Mouse (Mus musculus) midbrain, embryonic 11.5 days (tissue): Measurements from ENCODE around the gene Kcne2. TPM values are rescaled to one million over a fixed set of nuclear protein-coding genes. Genes with fewer than 3 reads are reported as not detected.

Experiments used
- ATAC-seq: fragments of 200-750 bp; cut with Nextera tagmentation; 2 replicates; pipeline ENCODE4 v1.8.0; 2017; ENCODE audit warnings: moderate TSS enrichment, moderate library complexity; ENCODE audit not compliant: low FRiP score
- DNase-seq: peaks from one replicate; pipeline ENCODE4 v3.0.0; 2015; ENCODE audit warnings: low spot score; ENCODE audit errors: missing footprints
- H3K27ac ChIP-seq: fragments of 300-500 bp; sonication (generic); 2 replicates; pipeline ENCODE4 v1.5.1; 2014; ENCODE audit warnings: low read depth, low read length
- H3K27me3 ChIP-seq: fragments of 300-500 bp; sonication (generic); 2 replicates; pipeline ENCODE4 v1.6.1; 2014; ENCODE audit warnings: mild to moderate bottlenecking, low read length, moderate library complexity, mixed read lengths; ENCODE audit not compliant: control insufficient read depth, insufficient read depth
- H3K36me3 ChIP-seq: fragments of 300-500 bp; sonication (generic); 2 replicates; pipeline ENCODE4 v1.6.1; 2014; ENCODE audit warnings: mild to moderate bottlenecking, low read length, moderate library complexity, mixed read lengths; ENCODE audit not compliant: control insufficient read depth, insufficient read depth
- H3K4me1 ChIP-seq: fragments of 300-500 bp; sonication (generic); 2 replicates; pipeline ENCODE4 v1.6.1; 2014; ENCODE audit warnings: low read length; ENCODE audit not compliant: control insufficient read depth, insufficient read depth
- H3K4me2 ChIP-seq: fragments of 300-500 bp; sonication (generic); 2 replicates; pipeline ENCODE4 v1.6.1; 2014; ENCODE audit warnings: mild to moderate bottlenecking, moderate library complexity
- H3K4me3 ChIP-seq: fragments of 300-500 bp; sonication (generic); 2 replicates; pipeline ENCODE4 v1.5.1; 2014; ENCODE audit warnings: low read depth, low read length
- H3K9ac ChIP-seq: fragments of 300-500 bp; sonication (generic); 2 replicates; pipeline ENCODE4 v1.6.1; 2014; ENCODE audit warnings: low read length
- H3K9me3 ChIP-seq: fragments of 300-500 bp; sonication (generic); 2 replicates; pipeline ENCODE4 v1.6.1; 2016; ENCODE audit warnings: low read length; ENCODE audit not compliant: control insufficient read depth
- WGBS: fragments of 180-500 bp; shearing (Covaris S2); extraction: QIAGEN DNeasy Blood & Tissue Kit; methylation state at CpG from one replicate; pipeline ENCODE4 v1.1.7; 2014; 5-methylcytosine and 5-hydroxymethylcytosine counted together
- polyA plus RNA-seq: library from polyadenylated mRNA; unstranded; fragments of >200 nt; fragmentation: Nextera tagmentation; extraction: Ambion mirVana; gene quantifications from 2 replicates; pipeline ENCODE4 v1.2.1, GENCODE M21; 2014

Gene Kcne2
- polyA plus RNA-seq = 0.12 and 0.14 TPM in 2 replicates

DNA sequence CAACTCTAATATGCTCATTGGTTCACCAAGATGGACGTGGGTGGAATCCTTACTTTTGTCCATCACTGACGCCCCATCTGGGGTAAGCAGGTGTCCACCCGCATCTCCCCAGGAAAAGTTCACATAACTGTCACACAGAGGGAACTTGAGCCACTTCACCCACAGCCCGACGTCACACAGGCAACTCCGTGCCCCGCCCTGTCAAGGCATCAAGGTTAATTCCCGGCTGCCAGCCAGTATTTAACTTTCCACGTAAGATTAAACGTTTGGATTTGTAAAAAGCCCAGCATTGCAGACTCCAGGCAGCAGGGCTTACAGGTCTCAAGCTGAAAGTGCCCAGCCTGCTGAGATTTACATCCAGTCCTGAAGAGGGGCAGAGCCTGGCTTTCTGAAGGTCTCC lies at the start of gene Kcne2:
TSS of gene Kcne2 (plus strand) at position 289 of the 400 bp plus-strand sequence.
- no peak within 1 kb of the TSS for H3K9ac ChIP-seq
- no peaks in the 10 kb centered on the region for H3K9me3 ChIP-seq
- no peak within 1 kb of the TSS for H3K4me2 ChIP-seq
- ATAC-seq (no peak), DNase-seq (no peak)
- 77% methylated on average over 10 of the region's 10 CpGs for WGBS
- no peaks in the 10 kb centered on the region for H3K36me3 ChIP-seq
- H3K4me3 ChIP-seq = no peak within 1 kb of the TSS
- no peak within 1 kb of the TSS for H3K27ac ChIP-seq
- no peaks in the 10 kb centered on the region for H3K27me3 ChIP-seq
- H3K4me1 ChIP-seq = peaks cover 9% of the 10 kb centered on the region

DNA sequence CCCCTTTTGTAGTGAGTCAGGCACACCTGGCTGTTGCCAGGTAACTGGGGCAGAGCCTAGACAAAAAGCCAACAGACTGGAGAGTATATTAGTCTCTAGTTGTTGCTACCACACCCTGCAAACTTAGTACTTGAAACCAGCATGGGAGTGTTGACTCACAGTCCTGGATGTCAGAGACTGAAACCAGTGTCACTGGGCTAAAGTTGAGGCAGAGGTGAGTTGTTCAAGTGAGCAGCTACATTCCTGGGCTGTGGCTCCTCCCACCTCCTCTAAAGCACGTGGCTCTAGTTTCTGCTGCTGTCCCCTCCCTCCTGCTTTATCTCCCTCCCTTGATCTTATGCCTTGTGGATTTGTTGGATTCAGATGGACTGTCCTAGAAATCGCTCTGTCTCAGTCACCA lies 46.3 kb upstream of the Kcne2 start:
- no peaks in the 10 kb centered on the region for H3K9me3 ChIP-seq
- WGBS = 42% methylated on average over 2 of the region's 2 CpGs
- H3K27me3 ChIP-seq = no peaks in the 10 kb centered on the region
- no peaks in the 10 kb centered on the region for H3K36me3 ChIP-seq
- DNase-seq (no peak), ATAC-seq (no peak)
- no peak overlapping the region for H3K4me3 ChIP-seq
- H3K4me2 ChIP-seq = no peak overlapping the region
- H3K27ac ChIP-seq = no peak overlapping the region
- no peak overlapping the region for H3K9ac ChIP-seq
- H3K4me1 ChIP-seq = 0 out of 2 replicates have a peak, but pooled peaks cover 2% of the 10 kb centered on the region

DNA sequence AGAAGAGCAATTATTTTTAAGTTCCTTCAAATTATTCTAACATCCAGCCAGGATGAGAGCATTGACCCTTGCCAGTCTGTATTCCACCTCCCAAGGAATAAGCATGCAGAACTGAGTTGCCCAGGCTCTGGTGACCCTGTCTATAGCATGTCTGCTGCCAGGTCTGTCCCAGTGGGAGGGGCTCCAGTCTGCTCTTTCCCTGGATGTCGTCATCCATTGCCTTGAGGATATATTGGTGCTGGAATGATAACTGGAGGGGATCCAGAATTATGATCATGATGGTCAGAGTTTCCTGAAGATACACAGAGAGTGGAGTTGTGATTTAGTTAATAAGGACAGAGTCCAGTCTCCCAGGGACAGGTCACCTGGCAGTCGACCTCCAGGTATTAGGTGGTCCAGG lies 45.2 kb upstream of the Kcne2 start:
- DNase-seq = no peak
- H3K4me3 ChIP-seq = no peak overlapping the region
- no peak for ATAC-seq
- H3K9ac ChIP-seq = no peak overlapping the region
- 79% methylated on average over 2 of the region's 2 CpGs for WGBS
- no peak overlapping the region for H3K27ac ChIP-seq
- H3K4me1 ChIP-seq = 0 out of 2 replicates have a peak, but pooled peaks cover 2% of the 10 kb centered on the region
- no peaks in the 10 kb centered on the region for H3K27me3 ChIP-seq
- no peaks in the 10 kb centered on the region for H3K9me3 ChIP-seq
- H3K4me2 ChIP-seq = no peak overlapping the region
- H3K36me3 ChIP-seq = no peaks in the 10 kb centered on the region

DNA sequence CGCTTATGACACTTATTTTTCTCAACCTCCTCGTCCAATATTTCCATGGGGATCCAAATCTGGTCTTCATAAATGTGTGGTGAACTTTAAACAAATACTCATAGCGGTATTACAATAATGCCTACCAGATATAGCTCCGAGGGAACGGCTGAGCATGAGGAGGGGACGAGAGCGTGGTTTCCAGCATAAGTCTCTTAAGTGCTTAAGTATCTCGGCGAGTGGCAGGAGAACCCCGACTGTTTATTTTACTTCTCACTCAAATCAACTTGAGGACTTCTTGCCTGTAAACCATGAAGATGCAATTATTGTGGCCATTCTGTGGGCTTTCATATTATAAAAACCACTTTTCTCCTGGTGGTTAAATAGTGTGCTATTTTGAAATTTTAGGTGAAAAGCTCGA lies 44.5 kb upstream of the Kcne2 start:
- Histone ChIP-seq H3K4me2 (no peak overlapping the region), H3K9me3 (no peaks in the 10 kb centered on the region), H3K4me1 (0 out of 2 replicates have a peak, but pooled peaks cover 2% of the 10 kb centered on the region), H3K27me3 (no peaks in the 10 kb centered on the region), H3K4me3 (no peak overlapping the region), H3K27ac (no peak overlapping the region), H3K36me3 (no peaks in the 10 kb centered on the region), H3K9ac (no peak overlapping the region)
- no peak for ATAC-seq
- WGBS = 79% methylated on average over 11 of the region's 11 CpGs
- no peak for DNase-seq

DNA sequence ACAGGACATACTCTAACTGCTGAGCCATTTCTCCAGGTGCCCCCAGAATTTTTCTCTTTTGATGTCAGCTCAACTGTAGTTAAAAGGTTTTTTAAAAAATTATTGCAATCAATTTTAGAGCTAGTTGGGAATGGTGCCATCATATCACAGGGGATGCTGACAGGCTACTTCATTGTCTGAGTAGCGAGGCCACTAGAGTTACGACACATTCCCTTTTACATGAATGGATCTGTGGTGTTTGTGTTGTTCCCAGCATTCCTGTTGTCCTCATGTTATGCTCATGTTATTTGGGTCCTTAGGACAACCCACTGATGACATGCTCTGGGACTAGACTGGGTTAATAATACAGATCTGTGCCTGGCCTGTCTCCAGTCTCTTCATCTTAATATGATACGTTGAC lies 42.5 kb upstream of the Kcne2 start:
- no peaks in the 10 kb centered on the region for H3K9me3 ChIP-seq
- H3K9ac ChIP-seq = no peak overlapping the region
- no peak overlapping the region for H3K4me2 ChIP-seq
- no peak overlapping the region for H3K4me3 ChIP-seq
- no peak overlapping the region for H3K27ac ChIP-seq
- ATAC-seq (no peak), DNase-seq (no peak)
- no peaks in the 10 kb centered on the region for H3K27me3 ChIP-seq
- no peaks in the 10 kb centered on the region for H3K36me3 ChIP-seq
- WGBS = 85% methylated on average over 3 of the region's 3 CpGs
- H3K4me1 ChIP-seq = no peaks in the 10 kb centered on the region

DNA sequence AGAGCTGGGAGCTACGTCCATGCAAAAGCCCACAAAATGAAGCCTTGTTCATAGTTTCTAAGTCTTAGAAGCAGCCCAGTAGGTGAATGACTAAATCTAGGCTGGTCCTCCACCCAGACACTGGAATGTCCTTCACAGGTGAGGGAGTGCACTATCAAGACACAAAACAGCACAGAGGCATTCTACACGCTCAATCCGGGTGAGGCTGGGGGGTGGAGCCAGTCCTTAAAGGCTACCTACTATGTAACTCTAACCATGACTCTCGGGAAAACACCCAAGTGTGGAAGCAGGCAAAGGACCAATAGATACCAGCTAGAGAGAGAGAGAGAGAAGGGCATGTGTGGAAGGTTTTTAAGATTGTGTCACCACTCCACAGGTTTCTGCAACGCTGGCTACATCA lies 41.7 kb upstream of the Kcne2 start:
- WGBS = 91% methylated on average over 5 of the region's 5 CpGs

DNA sequence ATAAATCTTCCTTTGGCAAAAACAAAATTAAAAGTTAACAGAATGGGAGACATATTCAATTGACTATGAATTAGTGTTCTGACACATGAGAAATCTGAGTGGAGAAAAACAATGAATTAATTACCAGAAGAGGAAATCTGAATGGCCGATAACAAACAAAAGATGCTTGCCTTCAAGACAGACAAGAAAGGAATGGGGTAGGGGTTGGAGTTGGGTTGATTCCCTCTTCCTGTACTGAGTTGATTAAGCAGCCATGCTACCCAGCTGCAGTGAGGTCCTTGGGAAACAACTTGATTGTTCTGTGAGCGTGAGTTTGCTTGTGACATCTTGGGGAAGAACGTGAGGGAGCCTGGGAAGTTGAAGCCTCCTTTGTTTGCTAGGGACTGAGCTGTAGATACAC lies 37.9 kb upstream of the Kcne2 start:
- Histone ChIP-seq H3K27me3 (no peaks in the 10 kb centered on the region), H3K4me1 (no peaks in the 10 kb centered on the region), H3K36me3 (no peaks in the 10 kb centered on the region), H3K27ac (no peak overlapping the region), H3K4me2 (no peak overlapping the region), H3K9me3 (no peaks in the 10 kb centered on the region), H3K9ac (no peak overlapping the region), H3K4me3 (no peak overlapping the region)
- ATAC-seq (no peak), DNase-seq (no peak)
- 80% methylated on average over 3 of the region's 3 CpGs for WGBS

More for the DNA sequence above, 41.7 kb upstream of the Kcne2 start:
- H3K9me3 ChIP-seq = no peaks in the 10 kb centered on the region
- H3K4me1 ChIP-seq = no peaks in the 10 kb centered on the region
- DNase-seq (no peak), ATAC-seq (no peak)
- no peak overlapping the region for H3K4me2 ChIP-seq
- H3K27ac ChIP-seq = no peak overlapping the region
- no peaks in the 10 kb centered on the region for H3K36me3 ChIP-seq
- H3K27me3 ChIP-seq = no peaks in the 10 kb centered on the region
- no peak overlapping the region for H3K9ac ChIP-seq
- no peak overlapping the region for H3K4me3 ChIP-seq

DNA sequence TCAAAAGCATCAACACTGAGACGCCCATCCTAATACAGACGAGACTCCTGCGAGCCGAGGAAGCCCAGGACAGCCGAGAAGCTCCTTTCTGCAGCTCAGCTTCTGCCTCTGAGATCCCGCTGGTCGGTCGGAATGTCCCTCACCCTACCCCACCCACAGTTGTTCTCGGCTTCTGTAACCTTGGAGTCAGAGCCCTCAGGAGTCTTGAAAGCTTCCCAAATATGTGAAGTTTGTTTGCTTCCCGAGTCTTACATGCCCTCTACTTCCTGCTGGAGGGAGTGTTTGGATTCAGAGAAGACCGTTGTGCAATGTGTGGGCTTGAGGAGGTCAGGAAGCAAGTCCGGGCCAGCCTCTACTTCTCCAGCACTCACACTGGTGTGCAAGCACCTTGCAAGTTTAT lies 24.3 kb upstream of the Kcne2 start:
- whole genome bisulfite sequencing = 76% methylated on average over 12 of the region's 12 CpGs
- H3K4me3 ChIP-seq = no peak overlapping the region
- no peaks in the 10 kb centered on the region for H3K9me3 ChIP-seq
- ATAC-seq (no peak), DNase-seq (no peak)
- H3K36me3 ChIP-seq = no peaks in the 10 kb centered on the region
- no peak overlapping the region for H3K9ac ChIP-seq
- H3K4me1 ChIP-seq = no peaks in the 10 kb centered on the region
- H3K4me2 ChIP-seq = no peak overlapping the region
- H3K27me3 ChIP-seq = no peaks in the 10 kb centered on the region
- H3K27ac ChIP-seq = no peak overlapping the region

DNA sequence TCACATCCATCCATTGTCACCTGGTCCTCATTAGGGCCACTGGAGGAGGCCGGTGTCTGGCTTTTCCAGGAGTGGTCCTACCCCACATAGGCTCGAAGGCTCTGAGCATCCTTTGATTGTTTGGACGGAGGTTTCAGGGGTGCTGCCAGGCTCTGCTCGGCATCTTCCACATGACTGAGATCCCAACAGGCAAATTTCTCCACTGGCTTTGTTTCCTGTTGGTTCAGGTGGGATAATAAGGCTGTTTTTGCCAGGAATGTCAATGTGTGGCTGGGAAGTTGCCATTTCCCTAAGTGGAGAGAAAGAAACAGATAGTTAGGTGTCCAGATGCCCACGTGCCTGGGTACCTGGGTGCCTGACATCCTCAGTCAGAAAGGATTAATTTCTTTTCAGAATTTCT lies 17.7 kb upstream of the Kcne2 start:
- Histone ChIP-seq H3K27me3 (no peaks in the 10 kb centered on the region), H3K36me3 (no peaks in the 10 kb centered on the region), H3K4me1 (no peaks in the 10 kb centered on the region), H3K9ac (no peak overlapping the region), H3K27ac (no peak overlapping the region), H3K4me3 (no peak overlapping the region), H3K4me2 (no peak overlapping the region), H3K9me3 (no peaks in the 10 kb centered on the region)
- 80% methylated on average over 5 of the region's 5 CpGs for WGBS
- ATAC-seq (no peak), DNase-seq (no peak)

DNA sequence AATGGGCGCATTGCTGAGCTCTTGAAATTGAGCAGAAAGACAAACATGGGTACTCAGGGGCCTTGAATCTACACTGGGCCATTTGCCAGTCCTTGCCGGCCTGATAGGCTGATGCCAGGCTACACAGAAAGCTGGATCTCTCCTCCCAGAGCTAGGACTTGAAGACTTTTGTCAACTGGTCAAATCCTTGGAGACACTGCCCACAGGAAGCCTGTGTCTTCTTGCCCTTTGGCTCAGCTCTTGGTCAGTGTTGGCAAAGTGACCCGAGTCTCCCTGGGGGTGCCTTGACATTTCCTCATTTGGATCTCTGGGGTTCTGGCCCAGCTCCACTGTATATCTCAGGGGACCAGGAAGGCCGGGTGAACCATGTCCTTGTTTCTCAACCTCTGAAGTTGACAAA lies 16.7 kb upstream of the Kcne2 start:
- no peaks in the 10 kb centered on the region for H3K9me3 ChIP-seq
- DNase-seq (no peak), ATAC-seq (no peak)
- no peak overlapping the region for H3K4me2 ChIP-seq
- H3K4me3 ChIP-seq = no peak overlapping the region
- H3K27me3 ChIP-seq = no peaks in the 10 kb centered on the region
- no peaks in the 10 kb centered on the region for H3K4me1 ChIP-seq
- no peak overlapping the region for H3K9ac ChIP-seq
- no peaks in the 10 kb centered on the region for H3K36me3 ChIP-seq
- WGBS = 81% methylated on average over 4 of the region's 4 CpGs
- H3K27ac ChIP-seq = no peak overlapping the region
